Mouse (Mus musculus) mouse trophoblast stem cell (cell line): ENCODE results near the gene Vstm2a.

ENCODE experiments used
- in situ Hi-C, 2 experiments: fragments of 300-500 bp; cut with MseI, MboI; formaldehyde crosslinking; loops; 2 replicates in 1 of 2; 3 replicates in 1 of 2; pipeline ENCODE4 v1.15.1; 2025

The Vstm2a gene

DNA sequence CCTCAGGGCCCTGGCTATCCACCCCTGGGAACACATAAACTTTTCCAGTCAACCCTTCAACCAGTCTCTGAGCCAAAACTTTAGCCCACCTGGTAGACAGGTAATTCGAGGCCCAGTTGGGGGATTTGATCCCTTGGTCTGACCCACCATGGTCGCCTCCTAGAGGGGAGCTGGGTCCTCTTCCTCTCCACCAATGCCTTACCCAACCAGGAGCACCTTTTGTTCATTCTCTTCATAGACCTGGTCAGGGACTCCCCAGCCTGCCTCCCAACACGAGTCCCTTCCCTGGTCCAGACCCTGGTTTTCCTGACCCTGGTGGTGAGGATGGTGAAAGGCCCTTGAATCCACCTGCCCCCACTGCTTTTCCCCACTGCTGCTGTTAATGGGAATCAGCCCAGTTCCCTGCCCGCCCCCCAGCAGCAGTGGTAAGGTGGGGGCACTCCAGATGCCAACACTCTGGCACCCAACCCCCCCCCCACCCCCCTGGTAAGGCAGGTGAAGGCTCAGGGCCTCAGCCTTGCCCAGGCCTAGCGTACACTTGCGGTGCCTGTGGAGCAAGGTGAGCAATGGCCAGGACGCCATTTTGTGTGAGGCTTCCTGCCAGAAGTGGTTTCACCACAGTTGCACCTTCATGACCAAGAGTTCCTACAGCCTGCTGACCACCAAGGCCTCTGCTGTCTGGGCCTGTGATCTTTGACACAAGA is 182.2 kb downstream of the Vstm2a start:
- in situ Hi-C loops: no loop called here
